Mouse (Mus musculus): ENCODE data around the gene Tbc1d16.
A peak's percentile ranks its signal among the peaks of the same experiment; 100 is the strongest.

Tbc1d16 gene

GRCm38 (mm10) chr11:119176389-119177179 lies 51.7 kb downstream of the Tbc1d16 start:
- DNase-seq (ENCODE audit: low read depth, low spot score) = peak; percentile 69

- no peak for DNase-seq (ENCODE audit: low read depth, low spot score)
Observed at GRCm38 (mm10) chr11:119171588-119171987, 56.7 kb downstream of the Tbc1d16 start.

GRCm38 (mm10) chr11:119168851-119169250 lies 59.4 kb downstream of the Tbc1d16 start:
- DNase-seq (ENCODE audit: low read depth, low spot score) = no peak

GRCm38 (mm10) chr11:119165995-119166394 lies 62.3 kb downstream of the Tbc1d16 start:
- DNase-seq (ENCODE audit: low read depth, low spot score) = no peak

- no peak for DNase-seq (ENCODE audit: low read depth, low spot score)
Observed at GRCm38 (mm10) chr11:119164375-119164774, 63.9 kb downstream of the Tbc1d16 start.

- DNase-seq (ENCODE audit: low read depth, low spot score) = no peak
Observed at GRCm38 (mm10) chr11:119163734-119163992, 64.6 kb downstream of the Tbc1d16 start.

- DNase-seq (ENCODE audit: low read depth, low spot score) = no peak
Observed at GRCm38 (mm10) chr11:119162959-119163733, 65.2 kb downstream of the Tbc1d16 start.

- no peak for DNase-seq (ENCODE audit: low read depth, low spot score)
Observed at GRCm38 (mm10) chr11:119161665-119162064, 66.6 kb downstream of the Tbc1d16 start.

- no peak for DNase-seq (ENCODE audit: low read depth, low spot score)
Observed at GRCm38 (mm10) chr11:119160050-119160449, 68.2 kb downstream of the Tbc1d16 start.

- DNase-seq (ENCODE audit: low read depth, low spot score) = no peak
Observed at GRCm38 (mm10) chr11:119159496-119159895, 68.8 kb downstream of the Tbc1d16 start.

GRCm38 (mm10) chr11:119157377-119158189 lies 70.7 kb downstream of the Tbc1d16 start:
- DNase-seq (ENCODE audit: low read depth, low spot score) = no peak

GRCm38 (mm10) chr11:119156481-119157254 lies 71.6 kb downstream of the Tbc1d16 start:
- no peak for DNase-seq (ENCODE audit: low read depth, low spot score)

GRCm38 (mm10) chr11:119155638-119156480 lies 72.4 kb downstream of the Tbc1d16 start:
- no peak for DNase-seq (ENCODE audit: low read depth, low spot score)

- no peak for DNase-seq (ENCODE audit: low read depth, low spot score)
Observed at GRCm38 (mm10) chr11:119152321-119152831, 75.9 kb downstream of the Tbc1d16 start.

GRCm38 (mm10) chr11:119151073-119151607 lies 77.2 kb downstream of the Tbc1d16 start:
- no peak for DNase-seq (ENCODE audit: low read depth, low spot score)

GRCm38 (mm10) chr11:119150442-119150841 lies 77.9 kb downstream of the Tbc1d16 start:
- DNase-seq (ENCODE audit: low read depth, low spot score) = no peak

- no peak for DNase-seq (ENCODE audit: low read depth, low spot score)
Observed at GRCm38 (mm10) chr11:119148829-119149228, 79.5 kb downstream of the Tbc1d16 start.

GRCm38 (mm10) chr11:119147153-119147552 lies 81.1 kb downstream of the Tbc1d16 start:
- no peak for DNase-seq (ENCODE audit: low read depth, low spot score)

- DNase-seq (ENCODE audit: low read depth, low spot score) = no peak
Observed at GRCm38 (mm10) chr11:119146140-119146539, 82.2 kb downstream of the Tbc1d16 start.
